Mouse (Mus musculus): Measurements from ENCODE around the gene Id1. TPM values are rescaled to one million over a fixed set of nuclear protein-coding genes. Genes with fewer than 3 reads are reported as not detected.
A peak's percentile ranks its signal among the peaks of the same experiment; 100 is the strongest.

Id1 gene
- polyA plus RNA-seq, 1 experiment from 2014 or later = 61.1 TPM

DNA sequence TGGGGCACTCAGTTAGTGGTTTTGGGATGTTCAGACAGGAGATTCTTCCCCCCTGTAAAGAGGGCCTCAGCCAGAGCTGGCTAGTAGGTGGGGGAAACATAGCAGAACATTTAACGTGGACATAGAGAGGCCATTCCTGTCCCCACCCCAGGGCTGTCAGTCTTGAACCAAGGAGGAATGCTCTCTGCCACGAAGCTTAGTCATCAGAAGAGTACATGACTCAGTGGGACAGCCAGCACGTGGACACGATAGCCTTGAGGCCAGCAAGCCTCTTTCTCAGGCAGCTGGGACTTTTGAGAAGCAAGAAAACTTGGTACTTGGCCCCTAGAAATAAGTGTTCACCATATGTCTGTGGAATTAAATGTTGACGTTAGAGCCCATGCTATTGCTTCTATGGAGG is 46.6 kb downstream of the Id1 start:
- Histone ChIP-seq H3K4me1 (peaks cover 24% of the 10 kb centered on the region), H3K27me3 (ENCODE audit: poor library complexity, severe bottlenecking) (no peaks in the 10 kb centered on the region), H3K9me3 (no peaks in the 10 kb centered on the region), H3K36me3 (replicated peaks) (peaks cover 62% of the 10 kb centered on the region), H3K27ac (no peak overlapping the region), H3K4me3 (no peak overlapping the region)
- no peak for DNase-seq (ENCODE audit: extremely low spot score, low spot score)
- WGBS = 87% methylated on average over 5 of the region's 5 CpGs

DNA sequence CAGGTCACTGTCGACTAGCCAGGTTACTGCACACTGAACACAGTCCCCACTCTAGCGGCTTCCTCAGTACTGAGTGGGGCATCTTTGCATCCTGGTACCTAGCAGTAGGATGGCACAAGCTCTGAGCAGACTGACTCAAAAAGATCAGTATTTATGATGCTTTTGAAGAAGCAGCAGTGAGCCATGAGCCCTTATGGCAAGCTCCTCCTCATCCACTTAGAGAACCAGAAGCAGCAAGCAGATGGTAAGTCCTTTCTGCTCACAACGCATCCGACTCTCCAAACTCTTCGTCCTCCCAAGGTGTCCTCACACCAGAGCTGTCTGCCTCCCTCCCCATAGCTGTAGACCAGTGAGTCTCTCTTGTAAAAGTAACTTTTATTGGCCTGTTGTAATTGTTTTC is 47.2 kb downstream of the Id1 start:
- WGBS = 90% methylated on average over 5 of the region's 5 CpGs
- peaks cover 62% of the 10 kb centered on the region for H3K36me3 ChIP-seq (replicated peaks)
- peaks cover 24% of the 10 kb centered on the region for H3K4me1 ChIP-seq
- DNase-seq (ENCODE audit: extremely low spot score, low spot score) = no peak
- H3K4me3 ChIP-seq = no peak overlapping the region
- no peaks in the 10 kb centered on the region for H3K27me3 ChIP-seq (ENCODE audit: poor library complexity, severe bottlenecking)
- no peak overlapping the region for H3K27ac ChIP-seq
- no peaks in the 10 kb centered on the region for H3K9me3 ChIP-seq

DNA sequence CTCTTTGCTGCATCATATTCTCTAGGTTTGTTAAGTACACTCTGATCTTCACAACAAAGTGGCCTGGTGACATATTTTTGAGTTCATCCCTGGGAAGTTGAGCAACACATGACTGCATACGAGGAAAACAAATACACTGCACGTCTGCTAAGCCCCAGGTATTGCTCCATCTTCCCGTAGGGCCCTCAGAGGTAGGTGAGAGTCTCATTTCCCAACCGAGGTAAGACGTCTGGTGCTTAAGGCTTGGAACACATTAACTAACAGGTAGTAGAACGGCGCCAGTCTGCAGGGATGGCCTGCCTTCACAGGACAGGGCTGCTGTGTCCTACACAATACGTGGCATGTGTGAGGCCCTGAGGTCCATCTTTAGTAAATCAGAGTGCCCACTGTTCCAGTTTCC is 48.6 kb downstream of the Id1 start:
- Histone ChIP-seq H3K36me3 (replicated peaks) (peaks cover 50% of the 10 kb centered on the region), H3K27ac (no peak overlapping the region), H3K4me3 (no peak overlapping the region), H3K4me1 (peaks cover 35% of the 10 kb centered on the region), H3K9me3 (no peaks in the 10 kb centered on the region), H3K27me3 (ENCODE audit: poor library complexity, severe bottlenecking) (no peaks in the 10 kb centered on the region)
- 96% methylated on average over 8 of the region's 8 CpGs for WGBS
- no peak for DNase-seq (ENCODE audit: extremely low spot score, low spot score)

GRCm38 (mm10) chr2:152785446-152786350 is 49.6 kb downstream of the Id1 start:
- no peaks in the 10 kb centered on the region for H3K27me3 ChIP-seq (ENCODE audit: poor library complexity, severe bottlenecking)
- no peak for DNase-seq (ENCODE audit: extremely low spot score, low spot score)
- no peaks in the 10 kb centered on the region for H3K9me3 ChIP-seq
- peaks cover 37% of the 10 kb centered on the region for H3K4me1 ChIP-seq
- peak overlapping the region; percentile 49 for H3K27ac ChIP-seq
- H3K36me3 ChIP-seq (replicated peaks) = peaks cover 50% of the 10 kb centered on the region
- no peak overlapping the region for H3K4me3 ChIP-seq
- 78% methylated on average over 18 of the region's 18 CpGs for WGBS

Small RNAs within 50 kb of the gene (microRNA-seq; reads per million reads assigned to microRNA genes)
- not detected for gene Gm23802

Other genes with a start within 250 kb of the Id1 start
- not detected in 2 replicates for gene Defb22, start 246.1 kb upstream of the Id1 start, polyA plus RNA-seq (2016; fragmentation: Nextera tagmentation; extraction: Ambion mirVana)
- gene Defb26, start 224.6 kb upstream of the Id1 start, polyA plus RNA-seq (2016; fragmentation: Nextera tagmentation; extraction: Ambion mirVana) = not detected in 2 replicates
- not detected in 2 replicates for gene Defb28, start 218.0 kb upstream of the Id1 start, polyA plus RNA-seq (2016; fragmentation: Nextera tagmentation; extraction: Ambion mirVana)
- not detected in 2 replicates for gene Defb29, start 196.2 kb upstream of the Id1 start, polyA plus RNA-seq (2016; fragmentation: Nextera tagmentation; extraction: Ambion mirVana)
- not detected in 2 replicates for gene Gm17416, start 166.9 kb upstream of the Id1 start, polyA plus RNA-seq (2016; fragmentation: Nextera tagmentation; extraction: Ambion mirVana)
- not detected in 2 replicates for gene Defb21, start 163.5 kb upstream of the Id1 start, polyA plus RNA-seq (2016; fragmentation: Nextera tagmentation; extraction: Ambion mirVana)
- not detected in 2 replicates for gene Defb19, start 155.9 kb upstream of the Id1 start, polyA plus RNA-seq (2016; fragmentation: Nextera tagmentation; extraction: Ambion mirVana)
- gene Defb45, start 136.9 kb upstream of the Id1 start, polyA plus RNA-seq (2016; fragmentation: Nextera tagmentation; extraction: Ambion mirVana) = not detected in 2 replicates
- gene Defb36, start 131.9 kb upstream of the Id1 start, polyA plus RNA-seq (2016; fragmentation: Nextera tagmentation; extraction: Ambion mirVana) = not detected in 2 replicates
- gene Defb25, start 113.2 kb upstream of the Id1 start, polyA plus RNA-seq (2016; fragmentation: Nextera tagmentation; extraction: Ambion mirVana) = not detected in 2 replicates
- gene Rem1, start 109.3 kb upstream of the Id1 start, polyA plus RNA-seq (2016; fragmentation: Nextera tagmentation; extraction: Ambion mirVana) = 0.16 and 0.18 TPM in 2 replicates
- 90.7 and 93.2 TPM in 2 replicates for gene H13, start 66.8 kb upstream of the Id1 start, polyA plus RNA-seq (2016; fragmentation: Nextera tagmentation; extraction: Ambion mirVana)
- gene Mcts2, start 49.2 kb upstream of the Id1 start, polyA plus RNA-seq (2016; fragmentation: Nextera tagmentation; extraction: Ambion mirVana) = 39.1 and 40.3 TPM in 2 replicates
- 3.0 and 4.2 TPM in 2 replicates for gene Cox4i2, start 17.9 kb downstream of the Id1 start, polyA plus RNA-seq (2016; fragmentation: Nextera tagmentation; extraction: Ambion mirVana)
- gene Bcl2l1, start 95.5 kb downstream of the Id1 start, polyA plus RNA-seq (2016; fragmentation: Nextera tagmentation; extraction: Ambion mirVana) = 98.5 and 104 TPM in 2 replicates
- 162 and 163 TPM in 2 replicates for gene Tpx2, start 111.7 kb downstream of the Id1 start, polyA plus RNA-seq (2016; fragmentation: Nextera tagmentation; extraction: Ambion mirVana)
- gene Mylk2, start 175.1 kb downstream of the Id1 start, polyA plus RNA-seq (2016; fragmentation: Nextera tagmentation; extraction: Ambion mirVana) = 0.06 and 0.12 TPM in 2 replicates
- gene Foxs1, start 197.0 kb downstream of the Id1 start, polyA plus RNA-seq (2016; fragmentation: Nextera tagmentation; extraction: Ambion mirVana) = 0.34 and 0.60 TPM in 2 replicates
- 0.42 and 0.95 TPM in 2 replicates for gene Dusp15, start 215.4 kb downstream of the Id1 start, polyA plus RNA-seq (2016; fragmentation: Nextera tagmentation; extraction: Ambion mirVana)
- 1.3 and 1.6 TPM in 2 replicates for gene Ttll9, start 226.2 kb downstream of the Id1 start, polyA plus RNA-seq (2016; fragmentation: Nextera tagmentation; extraction: Ambion mirVana)

Data from forebrain, embryonic 10.5 days (tissue).